Mouse (Mus musculus): ENCODE data around the gene Stxbp6. TPM values are rescaled to one million over a fixed set of nuclear protein-coding genes. Genes with fewer than 3 reads are reported as not detected.
A peak's percentile ranks its signal among the peaks of the same experiment; 100 is the strongest.

Gene Stxbp6
- polyA plus RNA-seq, 1 experiment from 2014 or later, result 6.9 TPM

DNA sequence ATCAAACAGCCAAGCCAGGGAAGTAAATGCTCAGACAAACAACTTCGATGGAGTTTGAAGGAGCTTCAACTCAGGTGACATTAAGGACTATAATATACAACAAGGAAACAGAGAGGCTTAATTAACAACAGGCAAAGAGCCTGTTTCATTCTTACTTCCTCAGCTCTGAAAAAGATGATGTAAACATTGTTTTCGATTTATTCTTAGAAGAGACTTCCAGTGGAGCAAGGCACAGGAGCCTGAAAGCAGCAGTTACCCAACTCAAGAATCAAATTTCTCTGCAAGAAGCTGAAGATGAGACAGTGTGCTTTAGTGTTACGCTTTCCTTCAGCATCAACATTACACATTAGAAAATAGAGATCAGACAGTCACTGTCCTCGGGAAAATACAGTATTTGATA, 160.7 kb downstream of the Stxbp6 start:
- H3K36me3 ChIP-seq (ENCODE audit: control insufficient read depth, insufficient read depth, low read length), result no peaks in the 10 kb centered on the region
- H3K9me3 ChIP-seq (replicated peaks; ENCODE audit: control insufficient read depth, low read length), result no peaks in the 10 kb centered on the region
- no peak overlapping the region for H3K4me2 ChIP-seq (ENCODE audit: low read length)
- 86% methylated on average over 4 of the region's 4 CpGs for WGBS
- DNase-seq (ENCODE audit: low spot score) (no peak), ATAC-seq (no peak)
- no peak overlapping the region for H3K4me3 ChIP-seq (ENCODE audit: low read depth, low read length)
- no peak overlapping the region for H3K27ac ChIP-seq (ENCODE audit: low read depth, low read length)
- no peaks in the 10 kb centered on the region for H3K4me1 ChIP-seq (ENCODE audit: control insufficient read depth, insufficient read depth, low read length)
- H3K9ac ChIP-seq (ENCODE audit: low read length), result no peak overlapping the region
- H3K27me3 ChIP-seq (replicated peaks; ENCODE audit: control insufficient read depth, insufficient read depth, low read length), result no peaks in the 10 kb centered on the region

DNA sequence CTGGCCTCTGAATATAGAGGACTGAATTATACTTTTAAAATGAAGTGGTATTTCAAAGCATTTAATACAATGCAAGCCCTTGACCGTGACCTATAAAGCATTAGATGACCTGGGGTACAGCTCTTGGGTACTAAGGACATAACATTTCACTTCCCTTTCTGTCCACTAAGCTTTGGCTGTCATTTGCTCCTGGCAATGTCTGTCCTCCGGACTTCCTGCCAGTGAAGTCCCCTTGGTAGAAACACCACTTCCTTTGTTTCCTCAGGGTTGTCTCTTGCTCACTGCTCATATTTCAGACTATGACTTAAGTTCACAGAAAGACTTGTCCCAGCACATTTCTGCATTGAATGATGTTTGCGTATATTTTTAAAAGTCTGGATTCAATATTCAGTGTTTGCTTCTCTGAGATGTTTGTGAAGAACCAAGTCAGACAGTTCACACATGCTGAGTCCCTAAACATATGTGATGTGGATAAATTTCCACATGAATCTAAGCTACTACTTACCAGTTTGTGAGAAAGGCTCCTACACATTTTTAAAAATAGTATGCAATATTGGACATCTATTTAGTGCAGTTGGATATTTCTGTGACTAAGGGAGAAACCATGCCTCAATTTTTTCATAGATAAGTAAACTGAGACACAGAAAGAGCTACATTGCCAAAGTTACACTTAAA, 166.3 kb downstream of the Stxbp6 start:
- Histone ChIP-seq H3K4me1 (ENCODE audit: control insufficient read depth, insufficient read depth, low read length) (no peaks in the 10 kb centered on the region), H3K36me3 (ENCODE audit: control insufficient read depth, insufficient read depth, low read length) (no peaks in the 10 kb centered on the region), H3K9ac (ENCODE audit: low read length) (no peak overlapping the region), H3K4me3 (ENCODE audit: low read depth, low read length) (no peak overlapping the region), H3K9me3 (replicated peaks; ENCODE audit: control insufficient read depth, low read length) (no peaks in the 10 kb centered on the region), H3K27me3 (replicated peaks; ENCODE audit: control insufficient read depth, insufficient read depth, low read length) (no peaks in the 10 kb centered on the region), H3K27ac (ENCODE audit: low read depth, low read length) (no peak overlapping the region), H3K4me2 (ENCODE audit: low read length) (no peak overlapping the region)
- 84% methylated on average over 3 of the region's 3 CpGs for WGBS
- DNase-seq (ENCODE audit: low spot score), result no peak
- no peak for ATAC-seq

DNA sequence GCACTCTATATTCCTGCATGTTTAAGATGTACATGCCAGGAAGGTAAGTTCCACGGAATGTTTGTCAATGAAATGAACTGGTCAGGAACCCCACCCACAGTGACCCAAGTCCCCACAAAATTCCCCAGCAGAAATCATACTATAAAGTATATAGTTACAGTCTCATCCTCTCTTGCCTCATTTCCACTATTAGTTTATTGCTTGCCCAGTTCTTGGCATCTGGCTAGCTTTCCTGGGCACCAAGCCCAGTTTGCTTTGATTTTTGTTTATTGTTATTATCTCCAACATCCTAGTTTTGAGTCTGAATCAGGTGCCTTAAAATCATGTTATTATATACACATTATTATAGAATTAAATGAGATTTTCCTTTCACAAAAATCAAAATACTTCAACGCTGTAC, 168.5 kb downstream of the Stxbp6 start:
- no peaks in the 10 kb centered on the region for H3K36me3 ChIP-seq (ENCODE audit: control insufficient read depth, insufficient read depth, low read length)
- no peaks in the 10 kb centered on the region for H3K4me1 ChIP-seq (ENCODE audit: control insufficient read depth, insufficient read depth, low read length)
- WGBS, result 93% methylated on average over 2 of the region's 2 CpGs
- no peak overlapping the region for H3K9ac ChIP-seq (ENCODE audit: low read length)
- no peak for ATAC-seq
- no peak for DNase-seq (ENCODE audit: low spot score)
- H3K4me3 ChIP-seq (ENCODE audit: low read depth, low read length), result no peak overlapping the region
- H3K4me2 ChIP-seq (ENCODE audit: low read length), result no peak overlapping the region
- H3K27ac ChIP-seq (ENCODE audit: low read depth, low read length), result no peak overlapping the region
- H3K27me3 ChIP-seq (replicated peaks; ENCODE audit: control insufficient read depth, insufficient read depth, low read length), result no peaks in the 10 kb centered on the region
- H3K9me3 ChIP-seq (replicated peaks; ENCODE audit: control insufficient read depth, low read length), result no peaks in the 10 kb centered on the region

DNA sequence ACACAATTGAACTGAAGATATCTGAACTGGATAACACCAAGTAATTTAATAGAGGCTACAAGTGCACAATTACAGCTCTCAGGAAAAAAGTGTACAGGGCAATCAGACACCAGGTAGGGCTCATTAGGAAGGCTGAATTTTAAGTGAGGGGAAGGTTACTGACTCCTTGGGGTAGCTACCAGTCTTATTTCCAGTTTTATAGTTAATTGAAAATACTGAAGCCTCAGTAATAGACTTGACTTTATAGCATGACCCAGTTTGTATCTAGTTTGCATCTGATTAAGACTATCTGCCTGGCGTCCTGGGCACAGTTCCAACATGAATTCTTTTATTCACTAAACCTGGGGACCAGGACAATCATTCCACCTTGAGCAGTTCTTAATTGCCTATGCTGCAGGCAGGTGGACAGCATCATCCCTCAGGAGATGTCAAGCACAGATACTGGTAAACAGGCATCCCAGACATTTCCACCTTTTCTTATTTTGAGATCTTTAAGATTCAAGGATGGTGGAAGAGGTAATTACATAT, 171.2 kb downstream of the Stxbp6 start:
- Histone ChIP-seq H3K9ac (ENCODE audit: low read length) (no peak overlapping the region), H3K4me2 (ENCODE audit: low read length) (no peak overlapping the region), H3K9me3 (replicated peaks; ENCODE audit: control insufficient read depth, low read length) (no peaks in the 10 kb centered on the region), H3K27me3 (replicated peaks; ENCODE audit: control insufficient read depth, insufficient read depth, low read length) (no peaks in the 10 kb centered on the region), H3K27ac (ENCODE audit: low read depth, low read length) (no peak overlapping the region), H3K4me3 (ENCODE audit: low read depth, low read length) (no peak overlapping the region), H3K4me1 (ENCODE audit: control insufficient read depth, insufficient read depth, low read length) (no peaks in the 10 kb centered on the region), H3K36me3 (ENCODE audit: control insufficient read depth, insufficient read depth, low read length) (no peaks in the 10 kb centered on the region)
- DNase-seq (ENCODE audit: low spot score) (no peak), ATAC-seq (no peak)
- WGBS, result 16% methylated on average over 1 of the region's 1 CpGs

DNA sequence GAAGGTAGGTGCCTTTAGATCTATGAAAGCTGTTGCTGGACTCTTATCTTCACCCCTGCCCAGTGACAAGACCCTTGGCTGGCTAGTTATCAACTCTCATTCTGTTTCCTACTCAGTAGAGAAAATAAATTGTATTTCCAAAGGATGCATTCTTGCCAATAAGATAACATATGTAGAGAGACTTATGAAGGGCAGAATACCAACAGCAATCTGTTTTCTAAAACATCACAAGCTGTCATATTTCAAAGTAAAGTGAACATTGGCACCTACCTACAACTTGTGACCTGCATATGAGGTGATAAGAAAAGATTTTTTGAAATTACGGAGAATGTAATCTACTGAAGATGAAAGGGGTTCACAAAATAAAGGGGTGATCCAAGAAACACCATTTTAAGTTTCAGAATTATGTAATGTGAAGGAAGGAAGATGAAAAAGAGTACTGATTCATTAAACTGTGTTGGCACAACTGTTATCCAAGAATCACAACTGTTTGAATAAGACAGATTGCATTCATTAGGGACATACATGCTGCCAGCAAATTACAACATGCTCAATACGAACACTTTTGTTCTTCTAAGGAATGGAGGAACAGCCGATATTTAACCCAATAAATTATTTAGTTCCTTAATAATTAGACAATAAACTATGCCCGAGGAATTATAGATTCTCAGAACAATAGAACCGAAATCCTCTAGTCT, 175.2 kb downstream of the Stxbp6 start:
- ATAC-seq, result peak; percentile 76; the same call in 1 of the 2 replicates

DNA sequence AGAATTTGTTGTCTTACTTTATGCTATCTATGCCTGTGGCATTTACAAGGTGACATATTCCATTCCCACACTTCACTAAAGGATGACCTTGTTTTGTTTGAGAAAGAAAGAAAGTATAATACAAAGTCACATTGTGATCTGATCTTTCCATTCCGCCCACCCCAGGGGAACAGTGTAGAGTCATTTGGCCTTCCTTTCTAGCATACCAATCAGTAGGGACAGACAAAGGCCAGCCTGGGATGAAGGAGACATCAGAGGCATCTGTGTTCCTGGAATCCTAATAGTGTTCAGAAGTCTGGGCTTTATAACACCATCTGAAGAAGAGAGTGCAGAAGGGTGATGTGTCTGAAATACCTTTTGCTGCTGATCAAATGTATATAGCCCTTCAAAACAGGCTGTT, 178.0 kb downstream of the Stxbp6 start:
- H3K36me3 ChIP-seq (ENCODE audit: control insufficient read depth, insufficient read depth, low read length), result no peaks in the 10 kb centered on the region
- H3K9me3 ChIP-seq (replicated peaks; ENCODE audit: control insufficient read depth, low read length), result no peaks in the 10 kb centered on the region
- 88% methylated on average over 1 of the region's 1 CpGs for WGBS
- no peak overlapping the region for H3K27ac ChIP-seq (ENCODE audit: low read depth, low read length)
- no peak overlapping the region for H3K9ac ChIP-seq (ENCODE audit: low read length)
- no peaks in the 10 kb centered on the region for H3K4me1 ChIP-seq (ENCODE audit: control insufficient read depth, insufficient read depth, low read length)
- ATAC-seq (no peak), DNase-seq (ENCODE audit: low spot score) (no peak)
- no peak overlapping the region for H3K4me3 ChIP-seq (ENCODE audit: low read depth, low read length)
- no peaks in the 10 kb centered on the region for H3K27me3 ChIP-seq (replicated peaks; ENCODE audit: control insufficient read depth, insufficient read depth, low read length)
- no peak overlapping the region for H3K4me2 ChIP-seq (ENCODE audit: low read length)

More for the DNA sequence above, 175.2 kb downstream of the Stxbp6 start:
- 74% methylated on average over 5 of the region's 5 CpGs for WGBS
- Histone ChIP-seq H3K4me3 (ENCODE audit: low read depth, low read length) (no peak overlapping the region), H3K9me3 (replicated peaks; ENCODE audit: control insufficient read depth, low read length) (no peaks in the 10 kb centered on the region), H3K9ac (ENCODE audit: low read length) (no peak overlapping the region), H3K4me1 (ENCODE audit: control insufficient read depth, insufficient read depth, low read length) (no peaks in the 10 kb centered on the region), H3K27me3 (replicated peaks; ENCODE audit: control insufficient read depth, insufficient read depth, low read length) (no peaks in the 10 kb centered on the region), H3K36me3 (ENCODE audit: control insufficient read depth, insufficient read depth, low read length) (no peaks in the 10 kb centered on the region), H3K4me2 (ENCODE audit: low read length) (no peak overlapping the region), H3K27ac (ENCODE audit: low read depth, low read length) (no peak overlapping the region)
- DNase-seq (ENCODE audit: low spot score), result peak; percentile 75

DNA sequence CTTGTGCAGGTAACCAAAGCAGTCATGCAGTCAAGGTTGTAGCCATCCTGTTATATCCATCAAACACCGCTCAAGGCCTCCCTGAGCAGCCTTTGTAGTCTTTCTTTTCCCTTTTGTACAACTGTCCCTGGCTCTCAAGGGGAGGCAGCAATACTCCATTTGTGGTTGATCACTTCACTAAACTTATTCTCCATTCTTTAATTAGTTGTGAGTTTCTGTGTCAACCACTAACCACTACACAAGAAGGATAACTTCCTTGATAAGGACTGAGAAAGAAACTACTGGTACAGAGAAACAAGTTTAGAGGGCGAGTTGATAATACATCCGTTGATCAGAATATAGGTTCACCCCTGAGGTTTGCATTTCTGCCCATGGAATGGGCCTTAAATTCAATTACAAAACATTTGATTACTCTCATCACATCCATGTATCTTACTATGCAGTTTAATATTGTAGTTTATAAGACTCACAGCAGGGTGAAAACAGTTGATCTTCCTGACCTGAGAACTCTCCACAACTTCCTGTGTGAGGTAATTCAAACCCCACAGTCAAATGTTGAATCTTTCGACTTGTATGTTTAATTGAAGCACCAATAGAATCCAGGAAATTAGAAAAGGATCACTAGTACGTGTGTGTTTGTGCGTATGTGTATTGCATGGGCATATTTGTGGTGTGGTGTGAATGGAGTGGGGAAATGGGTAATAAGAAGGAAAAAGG, 184.7 kb downstream of the Stxbp6 start:
- H3K36me3 ChIP-seq (ENCODE audit: control insufficient read depth, insufficient read depth, low read length), result no peaks in the 10 kb centered on the region
- no peaks in the 10 kb centered on the region for H3K9me3 ChIP-seq (replicated peaks; ENCODE audit: control insufficient read depth, low read length)
- DNase-seq (ENCODE audit: low spot score) (no peak), ATAC-seq (no peak)
- H3K27ac ChIP-seq (ENCODE audit: low read depth, low read length), result no peak overlapping the region
- no peaks in the 10 kb centered on the region for H3K4me1 ChIP-seq (ENCODE audit: control insufficient read depth, insufficient read depth, low read length)
- no peak overlapping the region for H3K9ac ChIP-seq (ENCODE audit: low read length)
- H3K27me3 ChIP-seq (replicated peaks; ENCODE audit: control insufficient read depth, insufficient read depth, low read length), result no peaks in the 10 kb centered on the region
- H3K4me2 ChIP-seq (ENCODE audit: low read length), result no peak overlapping the region
- whole genome bisulfite sequencing, result 92% methylated on average over 6 of the region's 6 CpGs
- no peak overlapping the region for H3K4me3 ChIP-seq (ENCODE audit: low read depth, low read length)

DNA sequence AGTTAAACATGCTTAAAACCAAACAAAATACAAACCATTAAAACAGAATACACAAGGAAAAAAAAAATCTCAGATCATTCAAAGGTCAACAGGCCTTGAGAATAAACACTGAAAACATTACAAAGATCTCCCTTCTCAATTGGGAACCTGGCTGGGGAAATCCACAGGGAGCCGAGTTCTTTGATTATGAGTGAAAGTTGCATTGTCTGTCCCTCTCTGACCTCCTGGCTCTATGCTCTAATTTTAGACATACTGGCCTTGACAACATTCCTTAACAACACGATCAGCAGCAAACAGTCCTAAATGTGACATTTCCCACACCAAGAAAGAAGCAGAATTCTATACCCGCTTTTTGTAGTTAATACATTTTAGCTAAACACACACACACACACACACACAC, 187.7 kb downstream of the Stxbp6 start:
- Histone ChIP-seq H3K9ac (ENCODE audit: low read length) (no peak overlapping the region), H3K36me3 (ENCODE audit: control insufficient read depth, insufficient read depth, low read length) (no peaks in the 10 kb centered on the region), H3K27ac (ENCODE audit: low read depth, low read length) (no peak overlapping the region), H3K27me3 (replicated peaks; ENCODE audit: control insufficient read depth, insufficient read depth, low read length) (no peaks in the 10 kb centered on the region), H3K4me1 (ENCODE audit: control insufficient read depth, insufficient read depth, low read length) (no peaks in the 10 kb centered on the region), H3K9me3 (replicated peaks; ENCODE audit: control insufficient read depth, low read length) (no peaks in the 10 kb centered on the region), H3K4me3 (ENCODE audit: low read depth, low read length) (no peak overlapping the region), H3K4me2 (ENCODE audit: low read length) (no peak overlapping the region)
- WGBS, result 24% methylated on average over 3 of the region's 3 CpGs
- ATAC-seq (no peak), DNase-seq (ENCODE audit: low spot score) (no peak)

DNA sequence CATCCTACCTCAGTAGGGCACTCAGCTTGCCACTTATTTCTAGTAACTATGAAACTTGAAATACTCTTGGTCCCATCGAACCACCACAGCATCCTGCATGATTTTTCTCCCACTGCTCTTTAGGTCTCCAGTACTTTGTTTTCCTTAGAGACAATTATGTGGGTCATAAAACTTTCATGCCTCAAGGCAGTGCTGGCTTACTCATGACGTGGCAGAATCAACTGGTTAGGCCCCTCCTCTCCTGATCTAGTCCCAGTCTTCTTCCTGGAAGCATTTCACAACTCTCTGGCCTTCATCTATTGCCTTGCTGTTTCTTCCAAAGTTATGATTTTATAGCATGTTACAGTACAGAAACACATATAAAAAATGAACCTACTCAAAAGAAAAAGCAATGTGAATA, 201.8 kb downstream of the Stxbp6 start:
- Histone ChIP-seq H3K9me3 (replicated peaks; ENCODE audit: control insufficient read depth, low read length) (no peaks in the 10 kb centered on the region), H3K36me3 (ENCODE audit: control insufficient read depth, insufficient read depth, low read length) (no peaks in the 10 kb centered on the region), H3K4me2 (ENCODE audit: low read length) (no peak overlapping the region), H3K9ac (ENCODE audit: low read length) (no peak overlapping the region), H3K27me3 (replicated peaks; ENCODE audit: control insufficient read depth, insufficient read depth, low read length) (no peaks in the 10 kb centered on the region), H3K27ac (ENCODE audit: low read depth, low read length) (no peak overlapping the region), H3K4me1 (ENCODE audit: control insufficient read depth, insufficient read depth, low read length) (no peaks in the 10 kb centered on the region), H3K4me3 (ENCODE audit: low read depth, low read length) (no peak overlapping the region)
- no peak for ATAC-seq
- WGBS, result 85% methylated on average over 2 of the region's 2 CpGs
- DNase-seq (ENCODE audit: low spot score), result no peak

Data from forebrain, embryonic 14.5 days (tissue).